Mouse (Mus musculus) frontal cortex, postnatal 25 days (tissue): Measurements from ENCODE around the gene Tbx4.
A peak's percentile ranks its signal among the peaks of the same experiment; 100 is the strongest.

Source experiments
- DNase-seq, 2 experiments: peaks; one replicate each; pipeline ENCODE4 v3.0.0; 2022; ENCODE audit warnings: low spot score in 2 of 2

The Tbx4 gene

DNA sequence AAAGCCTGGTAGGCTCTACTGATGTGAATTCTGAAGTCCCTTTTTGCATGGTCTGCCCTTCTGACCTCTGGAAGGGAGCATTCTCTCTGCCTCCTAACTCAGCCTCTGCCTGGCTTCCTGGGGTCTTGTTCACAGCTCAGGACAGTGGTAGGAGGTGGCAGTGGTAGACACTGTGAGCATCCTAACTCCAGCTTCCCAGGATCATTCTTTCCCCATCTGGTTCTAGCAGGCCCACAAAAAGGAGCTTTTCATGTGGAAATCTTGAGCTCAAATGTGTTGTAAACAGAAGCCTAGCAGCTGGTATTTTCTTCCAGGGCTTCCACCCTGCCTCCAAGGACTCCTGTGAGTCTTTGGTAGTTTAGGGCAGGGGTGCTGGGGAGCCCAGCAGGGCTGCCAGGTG, 14.1 kb downstream of the Tbx4 start:
- no peak for DNase-seq

DNA sequence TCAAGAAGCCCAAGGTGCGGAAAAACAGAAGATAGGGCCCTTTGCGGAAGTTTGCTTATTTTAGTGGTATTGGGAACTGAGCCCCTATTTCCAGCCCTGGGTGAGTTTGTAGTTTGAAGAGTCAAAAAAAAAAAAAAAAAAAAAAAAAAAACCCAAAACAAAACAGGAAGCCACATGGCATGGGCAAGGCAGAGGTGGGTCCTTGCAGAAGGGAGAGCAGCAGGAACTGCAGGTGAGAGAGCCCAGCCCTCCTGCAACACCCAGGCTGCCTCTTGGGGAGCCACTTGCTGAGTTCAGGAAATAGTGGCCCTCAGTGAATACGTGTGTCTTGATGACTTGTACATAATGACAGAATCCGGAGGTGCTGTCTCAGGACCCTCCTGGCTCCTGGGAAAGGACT, 23.3 kb downstream of the Tbx4 start:
- no peak for DNase-seq

DNA sequence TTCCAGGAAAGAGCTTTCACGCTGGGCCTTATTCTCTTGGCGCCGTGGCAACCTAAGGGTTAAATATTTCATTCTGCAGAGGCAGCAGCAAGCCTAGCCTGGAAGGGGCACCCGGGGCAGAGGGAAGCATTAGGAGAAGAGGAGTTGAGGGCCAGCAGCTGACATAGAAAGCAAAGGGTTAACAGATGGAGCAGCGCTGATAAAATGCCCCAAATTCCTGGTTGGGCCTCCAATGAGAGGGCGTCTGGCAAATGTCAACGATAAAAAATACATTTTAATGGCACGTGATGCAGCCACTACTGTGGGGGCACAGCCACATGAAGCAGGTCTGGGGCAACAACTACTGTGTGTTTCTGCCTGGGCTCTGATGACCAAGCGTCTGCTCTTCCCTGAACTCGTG, 23.9 kb downstream of the Tbx4 start:
- DNase-seq, result no peak

DNA sequence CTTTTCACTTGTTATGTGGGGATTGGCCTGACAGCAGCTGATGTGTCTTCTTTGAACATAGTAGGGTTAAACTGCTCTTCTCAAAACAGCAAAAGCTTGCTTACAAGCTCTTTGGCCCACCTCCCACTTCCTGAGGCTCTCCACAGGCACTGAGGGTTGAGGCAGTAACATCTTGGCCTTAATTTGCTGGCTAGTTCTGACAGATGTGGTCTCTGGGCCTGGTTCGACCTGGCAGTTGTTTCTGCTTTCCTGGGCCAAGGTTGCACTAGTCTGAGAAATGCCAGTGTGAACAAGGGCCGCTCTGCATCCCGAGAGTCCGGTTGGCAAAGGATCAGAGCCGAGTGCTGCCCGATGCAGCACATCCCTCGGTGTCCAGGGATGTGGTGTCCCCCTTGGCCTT, 27.3 kb downstream of the Tbx4 start:
- DNase-seq, result no peak

DNA sequence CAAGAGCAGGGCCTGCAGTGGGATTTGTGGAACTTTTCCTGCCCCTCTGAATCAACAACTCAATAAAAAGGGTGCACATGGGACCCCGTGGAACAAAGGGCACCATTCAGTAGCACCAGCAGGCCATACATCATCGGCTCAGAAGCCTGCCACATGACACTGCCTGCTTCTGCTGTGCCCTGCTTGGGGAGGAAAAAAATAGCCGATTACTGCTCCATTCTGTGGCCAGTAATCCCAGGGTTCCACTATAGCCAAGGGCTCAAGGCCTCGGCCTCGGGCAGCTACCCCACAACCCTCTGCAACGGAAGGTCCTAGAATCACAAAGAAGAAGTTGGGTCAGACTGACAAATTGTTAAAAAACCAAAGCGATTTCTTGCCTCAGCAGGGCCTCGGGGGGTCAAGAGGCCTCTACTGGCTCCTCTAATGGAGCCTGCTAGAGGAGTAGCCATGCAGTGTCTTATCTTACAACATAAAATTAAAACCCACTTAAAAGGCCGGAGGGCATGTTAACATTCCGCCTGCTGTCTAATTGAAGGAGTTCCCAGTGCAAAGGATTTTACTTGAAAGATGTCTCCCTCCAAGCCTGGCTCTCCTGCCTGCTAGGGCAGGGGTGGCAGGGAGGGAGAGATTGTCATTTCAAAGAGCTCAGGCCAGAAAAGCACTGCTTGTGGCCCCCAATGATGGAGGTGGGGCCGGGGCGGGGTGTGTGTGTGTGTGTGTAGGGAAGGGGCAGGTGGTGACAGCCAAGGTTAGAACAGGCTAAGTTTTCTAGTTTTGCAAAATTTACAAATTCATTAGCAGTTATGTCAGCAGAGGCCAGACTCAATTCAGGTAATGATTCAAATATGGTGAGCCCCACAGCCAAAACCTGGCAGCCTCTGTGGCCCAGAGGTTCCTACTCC, 31.1 kb downstream of the Tbx4 start:
- DNase-seq, result no peak

DNA sequence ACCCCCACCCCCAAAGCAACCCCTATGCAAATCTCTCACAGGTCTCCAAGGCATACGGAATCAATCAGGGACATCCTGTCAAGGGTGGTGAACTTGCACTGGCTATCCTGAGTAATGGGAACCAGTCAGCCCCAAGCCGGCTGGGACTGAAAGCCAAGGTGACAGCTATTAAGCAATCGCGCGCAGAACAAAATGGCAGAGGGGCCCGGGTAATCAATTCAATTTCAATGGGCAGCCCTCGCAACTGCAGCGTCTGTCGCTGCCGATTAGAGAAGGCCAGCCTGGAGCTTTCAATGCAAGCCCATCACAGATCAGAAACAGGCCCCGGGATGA, 31.7 kb downstream of the Tbx4 start:
- DNase-seq, result no peak

DNA sequence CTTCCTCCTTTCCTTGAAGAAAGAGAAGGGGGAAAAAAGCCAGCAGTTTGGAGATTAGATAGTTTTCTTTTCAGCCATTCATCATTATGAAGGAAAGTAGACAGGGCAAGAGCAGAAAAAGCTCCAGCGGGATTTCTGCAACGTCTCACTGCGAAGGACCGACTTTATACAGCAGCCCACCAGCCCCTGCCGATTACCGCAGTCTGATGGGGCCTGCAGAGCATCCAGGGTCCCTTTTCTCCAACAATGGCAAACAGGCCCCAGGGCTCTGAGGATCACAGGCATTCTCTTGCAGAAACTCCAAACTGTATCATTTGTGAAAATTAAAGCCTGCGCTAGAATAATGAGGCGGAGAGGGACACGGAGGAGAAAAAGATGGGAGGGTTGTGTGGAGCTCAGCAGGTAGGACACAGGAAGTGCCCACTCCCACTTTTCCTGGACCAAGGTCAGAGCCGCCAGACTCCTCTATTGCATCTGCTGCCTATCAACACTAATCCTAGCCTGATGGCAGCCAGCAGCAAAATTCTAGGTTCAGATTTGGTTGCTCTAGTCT, 32.2 kb downstream of the Tbx4 start:
- no peak for DNase-seq

DNA sequence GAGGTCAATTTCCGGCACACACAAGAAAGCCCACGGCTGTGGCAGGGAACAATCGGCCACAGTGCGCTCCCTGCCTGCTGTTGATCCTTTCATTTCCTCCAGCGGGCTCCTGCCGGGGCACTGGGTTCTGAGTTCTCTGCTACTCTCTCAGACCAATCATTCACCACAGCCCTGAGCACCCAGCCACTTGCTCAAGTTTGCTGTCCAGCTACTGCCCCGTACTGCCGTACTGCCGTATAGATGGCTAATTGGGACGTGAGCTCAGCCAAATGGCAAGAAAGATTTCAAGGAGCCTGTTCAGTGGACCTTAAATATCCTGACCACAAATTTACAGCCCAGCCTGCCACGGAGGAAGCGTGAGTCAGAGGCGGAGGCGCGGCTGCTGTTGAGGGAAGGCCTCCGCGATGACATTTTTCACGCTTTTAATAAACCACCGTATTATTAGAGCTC, 39.1 kb downstream of the Tbx4 start:
- DNase-seq, result peak; percentile 13 to 17

DNA sequence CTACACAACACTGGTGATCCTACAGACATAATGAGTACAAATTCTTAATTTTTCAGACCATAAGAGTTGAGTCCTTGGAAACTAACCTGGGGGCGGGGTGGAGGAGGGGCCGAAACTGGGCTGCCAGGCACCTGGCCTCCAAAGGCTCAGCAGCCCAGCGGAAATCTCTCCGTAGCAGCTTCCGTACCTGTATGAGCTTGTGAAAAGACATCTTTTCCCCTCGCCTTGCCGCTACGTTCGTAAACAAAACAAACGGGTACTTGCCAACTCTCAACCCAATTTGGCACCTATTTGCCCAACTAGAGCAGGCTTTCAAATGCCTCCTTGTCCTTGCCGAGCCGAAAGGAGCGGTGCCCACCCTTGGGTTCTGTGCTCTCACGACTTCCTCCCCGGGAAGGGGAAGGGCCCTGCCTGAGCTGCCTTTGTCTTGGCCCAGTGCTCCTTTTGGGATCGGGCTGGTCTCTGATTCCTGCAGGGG, 40.1 kb downstream of the Tbx4 start:
- DNase-seq, result no peak

DNA sequence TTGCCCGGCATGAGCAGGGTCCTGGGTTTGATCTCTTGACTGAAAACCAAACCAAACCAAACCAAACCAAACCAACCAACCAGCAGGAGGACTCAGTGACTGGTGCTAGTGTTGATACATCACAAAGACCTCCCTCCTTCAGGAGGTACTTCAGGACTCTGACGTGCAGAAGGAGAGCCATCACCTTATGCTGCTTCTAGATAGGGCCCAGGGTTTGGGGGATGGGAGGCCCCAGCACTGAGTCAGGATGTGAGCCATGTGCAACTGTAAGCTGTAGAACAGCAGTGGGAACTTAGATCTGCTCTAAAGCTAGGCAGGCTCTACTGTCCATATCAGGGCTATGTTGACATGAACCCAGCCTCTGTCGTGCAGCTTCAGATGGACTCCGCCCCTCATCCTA, 41.9 kb downstream of the Tbx4 start:
- no peak for DNase-seq

DNA sequence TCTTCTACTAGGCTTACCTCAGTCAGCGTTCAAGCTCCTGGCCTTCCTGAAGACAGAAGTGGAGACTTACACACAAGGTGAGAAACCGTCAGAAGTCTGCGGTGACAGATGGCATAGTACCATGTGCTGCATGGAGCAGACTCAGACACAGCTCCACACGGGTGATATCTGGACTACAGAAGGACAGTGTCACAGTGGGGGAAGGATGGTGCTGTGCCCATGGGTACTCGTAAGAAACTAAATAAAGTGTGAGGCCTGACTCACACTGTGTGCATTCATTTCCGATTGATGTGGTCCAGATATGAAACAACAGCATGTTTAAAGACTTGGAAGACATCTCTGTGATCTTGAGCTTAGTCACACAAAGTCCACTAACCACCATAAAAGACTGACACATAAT, 43.4 kb downstream of the Tbx4 start:
- DNase-seq, result no peak

DNA sequence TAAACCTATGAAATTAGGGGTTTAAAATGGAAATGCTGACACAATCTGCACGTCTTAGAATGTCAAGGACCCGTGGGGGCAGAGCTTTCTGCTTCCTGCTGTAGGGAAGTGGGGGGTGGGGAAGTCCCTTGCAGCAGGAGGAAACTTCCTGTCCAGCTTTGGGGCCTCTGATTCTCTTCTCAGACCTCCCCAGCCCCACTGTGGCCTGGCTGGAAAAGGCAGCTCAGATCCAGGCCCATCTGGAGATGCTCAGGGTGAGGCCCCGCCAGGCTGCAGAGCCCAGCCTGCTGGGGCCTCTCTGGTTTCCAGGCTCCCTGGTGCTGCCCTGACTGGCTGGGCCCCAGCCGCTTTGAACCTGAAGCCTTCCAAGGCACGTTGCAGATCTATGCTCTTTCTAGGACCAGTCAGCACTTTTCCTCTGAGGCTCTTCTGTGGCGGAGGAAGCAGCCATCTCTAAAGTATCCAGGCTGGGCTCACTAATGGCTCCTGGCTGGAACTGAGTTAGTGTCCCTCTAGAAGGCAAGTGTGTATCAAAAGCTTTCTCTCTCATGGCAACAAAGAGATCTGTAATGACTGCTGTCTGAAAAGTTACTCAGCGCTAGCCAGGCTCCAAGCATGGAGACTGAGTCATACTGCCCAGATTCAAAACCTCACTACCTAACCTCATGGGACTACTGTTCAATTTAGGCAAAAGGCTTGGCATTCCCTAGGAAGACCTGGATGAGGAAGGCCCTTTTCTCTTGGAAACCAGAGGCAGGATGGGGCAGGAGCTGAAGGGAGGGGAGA, 55.8 kb downstream of the Tbx4 start:
- no peak for DNase-seq

DNA sequence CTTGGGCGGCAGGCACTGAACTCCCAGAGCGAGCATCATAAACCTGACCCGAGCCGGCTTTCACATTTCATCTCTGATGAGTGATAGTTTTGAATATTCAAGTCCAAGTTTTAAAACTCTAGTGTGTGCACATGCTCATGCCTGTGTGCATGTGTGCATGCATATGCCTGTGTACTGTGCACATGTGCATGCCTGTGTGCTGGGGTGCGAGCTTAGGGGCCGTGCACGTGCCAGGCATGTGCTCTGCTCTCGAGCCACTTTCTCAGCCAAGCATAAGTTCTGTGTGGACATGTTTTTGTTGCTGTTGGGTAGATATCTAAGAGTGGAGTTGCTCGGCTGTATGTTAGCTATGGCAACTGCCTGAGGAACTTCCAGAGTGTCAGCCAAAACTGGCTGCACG, 62.5 kb downstream of the Tbx4 start:
- DNase-seq, result no peak

DNA sequence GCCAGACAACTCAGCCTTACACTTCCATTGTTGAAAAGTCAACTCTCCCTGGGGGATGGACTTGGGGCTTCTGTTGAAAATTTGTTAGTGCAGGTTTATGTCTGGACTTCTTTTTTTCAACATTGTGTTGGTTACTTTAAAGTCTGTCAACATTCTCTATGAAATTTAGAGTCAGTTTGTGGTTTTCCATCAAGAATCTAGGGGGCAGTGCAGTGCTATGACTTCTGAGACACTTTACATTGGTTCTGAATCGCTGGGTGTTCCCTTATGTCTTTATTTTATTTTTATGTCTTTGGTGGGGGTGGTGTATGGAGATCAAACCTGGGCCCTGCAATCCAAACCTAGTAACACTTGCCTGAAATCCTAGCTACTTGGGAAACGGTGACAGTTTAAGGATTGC, 63.5 kb downstream of the Tbx4 start:
- no peak for DNase-seq

DNA sequence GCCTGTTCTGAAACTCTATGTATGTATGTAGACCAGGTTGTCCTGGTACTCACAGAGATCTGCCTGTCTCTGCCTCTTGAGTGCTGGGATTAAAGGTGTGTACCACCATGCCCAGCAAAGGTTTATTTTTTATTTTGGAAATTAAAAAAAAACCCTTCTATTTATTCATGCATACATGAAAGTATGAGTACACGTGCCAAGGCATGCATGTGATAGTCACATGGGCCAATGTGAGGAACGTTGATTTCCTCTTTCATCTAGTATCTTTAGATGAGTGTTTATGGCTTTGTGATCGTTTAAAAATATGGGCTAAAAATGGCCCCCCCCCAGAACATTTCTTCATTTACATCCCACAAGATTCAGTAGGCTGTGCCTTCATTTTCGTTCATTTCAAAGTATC, 66.3 kb downstream of the Tbx4 start:
- DNase-seq, result no peak

DNA sequence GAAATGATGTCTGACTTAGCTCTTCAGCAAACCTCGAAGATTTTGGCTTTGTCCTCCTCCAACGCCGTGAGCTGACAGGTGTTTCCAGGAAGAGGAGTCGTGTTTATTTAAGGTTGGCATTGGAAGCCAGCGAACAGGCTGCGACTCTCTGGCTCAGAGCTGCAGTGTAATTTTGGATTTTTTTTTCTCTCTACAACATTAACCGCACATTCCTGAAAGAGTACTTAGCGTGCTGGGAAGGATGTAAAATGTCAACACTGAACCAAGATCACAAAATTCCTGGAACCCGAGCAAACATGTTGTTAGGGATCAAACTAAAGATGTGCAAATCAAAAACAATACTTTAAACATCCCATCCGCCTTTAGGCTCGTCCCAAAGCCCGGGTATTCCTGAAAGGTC, 69.4 kb downstream of the Tbx4 start:
- DNase-seq, result no peak

DNA sequence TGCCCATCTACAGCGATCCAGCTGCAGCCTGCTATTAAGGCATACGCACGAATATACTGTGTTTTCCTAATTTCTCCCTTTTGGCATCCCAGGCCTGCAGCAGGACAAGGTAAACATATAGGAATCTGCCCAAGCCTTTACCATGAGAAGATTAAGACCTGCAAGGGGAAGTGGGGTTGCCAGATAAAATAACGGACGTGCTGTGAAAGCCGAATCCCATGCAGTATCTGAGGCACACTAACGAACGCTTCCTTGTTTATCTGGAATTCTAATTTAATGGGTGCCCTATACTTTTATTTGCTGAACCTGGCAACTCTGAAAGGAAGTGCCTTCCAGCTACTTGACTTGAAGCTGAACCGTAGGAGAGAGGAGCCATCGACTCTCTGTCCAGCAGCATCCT, 70.2 kb downstream of the Tbx4 start:
- DNase-seq, result no peak

DNA sequence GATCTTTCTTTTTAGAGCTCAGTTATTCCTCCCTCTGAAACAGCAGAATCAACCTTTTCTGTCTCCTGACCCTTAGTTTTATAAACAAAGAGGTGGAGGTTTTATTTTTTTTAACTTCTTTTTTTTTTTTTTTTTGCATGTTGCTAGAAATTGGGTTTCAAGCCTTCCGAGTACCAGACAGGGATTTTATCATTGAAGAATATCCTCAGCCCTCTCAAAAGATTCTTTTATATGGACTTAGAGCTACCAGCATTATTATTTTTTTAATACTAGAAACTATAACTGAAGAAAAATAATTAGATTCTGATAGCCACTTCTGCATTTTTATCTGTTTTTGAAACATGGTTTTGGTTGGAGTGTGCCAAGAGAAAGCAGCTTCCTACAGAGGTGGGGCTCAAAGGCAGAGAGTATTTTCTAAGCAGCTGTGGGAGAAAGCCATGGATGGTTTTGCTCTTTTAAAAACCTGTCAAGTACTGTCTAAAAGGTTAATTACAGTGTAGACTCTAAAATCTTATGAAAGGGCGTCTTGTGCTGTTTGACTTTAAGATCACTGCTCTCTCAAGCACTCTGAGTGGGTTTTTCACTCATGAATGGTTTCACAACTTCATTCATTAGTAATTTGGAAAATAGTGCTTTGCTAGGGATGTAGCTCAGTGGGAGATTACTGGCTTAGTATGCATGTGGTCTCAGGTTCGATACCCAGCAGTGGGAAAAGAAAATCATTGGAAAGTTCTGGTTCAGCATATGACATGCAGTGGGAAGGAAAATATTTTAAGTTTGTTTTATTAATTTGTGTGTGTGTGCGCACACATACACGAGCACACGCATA, 70.9 kb downstream of the Tbx4 start:
- DNase-seq, result no peak

DNA sequence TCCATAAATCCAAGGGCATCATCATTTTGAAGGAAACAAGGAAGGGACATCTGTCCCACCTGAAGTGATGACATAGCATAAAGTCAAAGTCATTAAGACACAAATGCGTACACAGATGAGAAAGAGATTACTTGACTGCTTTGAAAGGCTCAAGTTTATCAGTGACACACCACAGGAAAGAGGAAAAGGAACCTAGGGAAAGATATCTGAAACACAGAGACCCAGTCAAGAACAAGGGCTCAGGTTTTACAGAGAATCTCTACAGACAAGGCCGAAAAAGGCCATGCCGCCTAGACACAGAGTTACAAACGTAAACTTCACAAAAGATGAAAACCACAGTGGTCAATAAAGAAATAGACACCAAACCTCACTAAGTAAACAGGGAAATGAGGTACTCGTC, 73.6 kb downstream of the Tbx4 start:
- DNase-seq, result no peak

DNA sequence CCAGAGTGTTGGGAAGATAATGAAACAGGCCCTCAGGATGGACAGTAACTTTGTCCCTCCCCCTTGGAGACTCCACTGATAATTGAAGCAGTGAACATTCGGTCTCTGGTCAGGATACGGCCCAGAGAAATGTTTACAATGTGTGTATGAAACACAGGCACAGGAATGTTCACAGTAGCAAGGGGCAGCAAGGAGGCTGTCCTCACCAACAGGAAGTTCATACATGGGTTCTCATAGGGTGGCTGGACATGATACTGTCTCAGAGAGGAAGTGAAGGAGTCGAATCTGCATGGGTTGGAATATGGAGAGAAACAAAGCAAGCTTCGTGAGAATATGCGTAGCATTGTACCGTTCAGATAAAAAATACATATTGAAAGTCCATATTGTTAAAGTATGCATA, 74.1 kb downstream of the Tbx4 start:
- no peak for DNase-seq

DNA sequence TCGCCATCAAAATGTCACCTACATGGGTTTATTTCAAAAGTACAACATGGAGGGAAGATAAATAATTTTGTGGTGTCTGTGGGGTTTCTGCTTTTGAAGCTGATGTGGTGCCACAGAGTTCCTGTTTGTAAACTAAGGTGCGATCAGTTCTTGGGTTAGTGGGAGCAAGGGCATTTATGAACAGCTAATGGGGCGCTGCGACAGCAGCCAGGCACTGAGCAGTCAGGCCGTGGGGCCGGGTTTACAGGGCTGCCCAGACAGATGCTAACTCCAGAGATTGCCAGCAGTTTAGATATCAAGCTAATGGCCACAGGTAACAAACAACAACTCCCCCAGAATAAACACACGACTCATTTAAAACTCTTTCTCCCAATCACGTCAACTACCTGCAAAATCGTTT, 75.3 kb downstream of the Tbx4 start:
- DNase-seq, result no peak
